Mouse (Mus musculus) kidney, postnatal 0 days (tissue): ENCODE results near the gene Lrpap1. TPM values are rescaled to one million over a fixed set of nuclear protein-coding genes. Genes with fewer than 3 reads are reported as not detected.

Experiments
- ATAC-seq: fragments of 200-750 bp; cut with Nextera tagmentation; replicated peaks from 2 replicates; pipeline ENCODE4 v1.8.0; 2017; ENCODE audit warnings: low read depth, moderate number of reproducible peaks, moderate TSS enrichment, moderate library complexity; ENCODE audit not compliant: low FRiP score
- DNase-seq: peaks from one replicate; pipeline ENCODE4 v3.0.0-alpha.2; 2016; ENCODE audit warnings: low spot score
- H3K27ac ChIP-seq: fragments of 300-500 bp; sonication (generic); 2 replicates; pipeline ENCODE4 v1.5.1; 2014; ENCODE audit warnings: mild to moderate bottlenecking
- H3K27me3 ChIP-seq: fragments of 300-500 bp; sonication (generic); 2 replicates; pipeline ENCODE4 v1.6.1; 2014; ENCODE audit warnings: low read length, mixed read lengths; ENCODE audit not compliant: insufficient read depth
- H3K36me3 ChIP-seq: fragments of 300-500 bp; sonication (generic); 2 replicates; pipeline ENCODE4 v1.6.1; 2014; ENCODE audit warnings: low read length, mixed read lengths; ENCODE audit not compliant: insufficient read depth
- H3K4me1 ChIP-seq: fragments of 300-500 bp; sonication (generic); replicated peaks from 2 replicates; pipeline ENCODE4 v1.6.1; 2014; ENCODE audit warnings: antibody characterized with exemption, low read length, mixed read lengths; ENCODE audit not compliant: insufficient read depth
- H3K4me2 ChIP-seq: fragments of 300-500 bp; sonication (generic); 2 replicates; pipeline ENCODE4 v1.6.1; 2014; ENCODE audit warnings: mild to moderate bottlenecking, low read length, moderate library complexity, mixed read lengths
- H3K4me3 ChIP-seq: fragments of 300-500 bp; sonication (generic); replicated peaks from 2 replicates; pipeline ENCODE4 v1.5.1; 2014; ENCODE audit warnings: low read depth, low read length
- H3K9ac ChIP-seq: fragments of 300-500 bp; sonication (generic); 2 replicates; pipeline ENCODE4 v1.6.1; 2014; ENCODE audit warnings: low read depth, low read length
- H3K9me3 ChIP-seq: fragments of 300-500 bp; sonication (generic); replicated peaks from 2 replicates; pipeline ENCODE4 v1.6.1; 2016; ENCODE audit warnings: low read length, inconsistent platforms, mixed read lengths
- CTCF ChIP-seq: IDR thresholded peaks from 2 replicates; pipeline ENCODE4 v1.5.1; 2016; ENCODE audit warnings: antibody characterized with exemption, low read depth, mild to moderate bottlenecking, moderate library complexity
- WGBS: fragments of 180-500 bp; shearing (Covaris S2); extraction: QIAGEN DNeasy Blood & Tissue Kit; methylation state at CpG from one replicate; pipeline ENCODE4 v1.1.7; 2014; 5-methylcytosine and 5-hydroxymethylcytosine counted together
- polyA plus RNA-seq: library from polyadenylated mRNA; unstranded; fragments of >200 nt; fragmentation: Nextera tagmentation; extraction: Ambion mirVana; gene quantifications from 2 replicates; pipeline ENCODE4 v1.2.1, GENCODE M21; 2015

Gene Lrpap1
- polyA plus RNA-seq, 1 experiment from 2014 or later = 265 TPM

GRCm38 (mm10) chr5:35057582-35057981 is 48.0 kb downstream of the Lrpap1 start:
- H3K4me3 ChIP-seq = peak overlapping the region; percentile 62; the same call in 1 of the 2 replicates
- H3K9me3 ChIP-seq = no peaks in the 10 kb centered on the region
- 30% methylated on average over 4 of the region's 4 CpGs for WGBS
- H3K9ac ChIP-seq = no peak overlapping the region; the same call in 1 of the 2 replicates
- TF ChIP-seq CTCF = no peak
- no peak overlapping the region for H3K27ac ChIP-seq
- H3K4me1 ChIP-seq = 0 out of 2 replicates have a peak, but pooled peaks cover 8% of the 10 kb centered on the region
- no peak for DNase-seq
- H3K4me2 ChIP-seq = peak overlapping the region; percentile 99
- no peaks in the 10 kb centered on the region for H3K36me3 ChIP-seq
- ATAC-seq = no peak
- H3K27me3 ChIP-seq = no peaks in the 10 kb centered on the region

- Histone ChIP-seq H3K9ac (peak within 1 kb of the TSS; percentile 58), H3K36me3 (no peaks in the 10 kb centered on the region), H3K27ac (no peak within 1 kb of the TSS), H3K9me3 (no peaks in the 10 kb centered on the region), H3K27me3 (no peaks in the 10 kb centered on the region), H3K4me3 (peak within 1 kb of the TSS; percentile 62), H3K4me2 (peak within 1 kb of the TSS; percentile 99), H3K4me1 (0 out of 2 replicates have a peak, but pooled peaks cover 8% of the 10 kb centered on the region)
- under 1% methylated on average over 63 of the region's 74 CpGs for WGBS
- ATAC-seq (peak; percentile 55), DNase-seq (peak; percentile 62)
- TF ChIP-seq CTCF = peak; percentile 40; the same call in 1 of the 2 replicates
These were observed 48.7 kb downstream of the Lrpap1 start, which contains the start of gene Dok7 for GRCm38 (mm10) chr5:35056604-35057432. TSS of gene Dok7 (plus strand) at chr5:35056766.

GRCm38 (mm10) chr5:35055076-35055475 is 50.5 kb downstream of the Lrpap1 start:
- WGBS = 73% methylated on average over 12 of the region's 12 CpGs
- Histone ChIP-seq H3K4me3 (no peak overlapping the region), H3K9ac (no peak overlapping the region), H3K36me3 (no peaks in the 10 kb centered on the region), H3K4me1 (0 out of 2 replicates have a peak, but pooled peaks cover 8% of the 10 kb centered on the region), H3K9me3 (no peaks in the 10 kb centered on the region), H3K4me2 (no peak overlapping the region), H3K27ac (no peak overlapping the region), H3K27me3 (no peaks in the 10 kb centered on the region)
- DNase-seq (no peak), ATAC-seq (no peak)
- no peak for TF ChIP-seq CTCF

GRCm38 (mm10) chr5:35054628-35055027 is 50.9 kb downstream of the Lrpap1 start:
- Histone ChIP-seq H3K27ac (no peak overlapping the region), H3K4me3 (no peak overlapping the region), H3K36me3 (no peaks in the 10 kb centered on the region), H3K27me3 (no peaks in the 10 kb centered on the region), H3K4me1 (0 out of 2 replicates have a peak, but pooled peaks cover 8% of the 10 kb centered on the region), H3K9me3 (no peaks in the 10 kb centered on the region), H3K4me2 (no peak overlapping the region), H3K9ac (no peak overlapping the region)
- 96% methylated on average over 3 of the region's 3 CpGs for WGBS
- ATAC-seq = no peak
- no peak for DNase-seq
- TF ChIP-seq CTCF = no peak

- Histone ChIP-seq H3K27ac (no peak overlapping the region), H3K27me3 (no peaks in the 10 kb centered on the region), H3K36me3 (no peaks in the 10 kb centered on the region), H3K9me3 (no peaks in the 10 kb centered on the region), H3K4me3 (no peak overlapping the region), H3K9ac (no peak overlapping the region), H3K4me1 (no peaks in the 10 kb centered on the region), H3K4me2 (no peak overlapping the region)
- 77% methylated on average over 5 of the region's 5 CpGs for WGBS
- DNase-seq (no peak), ATAC-seq (no peak)
- TF ChIP-seq CTCF = peak; percentile 48
These were observed 55.0 kb downstream of the Lrpap1 start for GRCm38 (mm10) chr5:35050541-35050940.

- H3K4me2 ChIP-seq = no peak overlapping the region
These were observed 62.5 kb downstream of the Lrpap1 start for GRCm38 (mm10) chr5:35043110-35043451.

More at GRCm38 (mm10) chr5:35043110-35043451, 62.5 kb downstream of the Lrpap1 start:
- Histone ChIP-seq H3K27ac (no peak overlapping the region), H3K9me3 (no peaks in the 10 kb centered on the region), H3K4me1 (peaks cover 5% of the 10 kb centered on the region; the same call in 1 of the 2 replicates), H3K9ac (no peak overlapping the region), H3K27me3 (no peaks in the 10 kb centered on the region), H3K36me3 (no peaks in the 10 kb centered on the region), H3K4me3 (no peak overlapping the region)
- 12% methylated on average over 1 of the region's 1 CpGs for WGBS
- ATAC-seq (peak; percentile 74), DNase-seq (peak; percentile 93)
- peak; percentile 92 for TF ChIP-seq CTCF
